8 mouse cellular contexts compared by ENCODE assay signal in genomic region chr10:81319330-81319699, GRCm38 (mm10). TPM values are rescaled to one million over a fixed set of nuclear protein-coding genes. Genes with fewer than 3 reads are reported as not detected.
A peak's percentile ranks its signal among the peaks of the same experiment; 100 is the strongest.
DNase-seq lines count a peak whose midpoint lies in the region; ATAC-seq lines count a peak whose summit lies in the region.

No protein-coding gene starts in this region.

- H3K9ac ChIP-seq in forebrain, embryonic 13.5 days, result peak overlapping the region; percentile 62
- peak overlapping the region; percentile 34 for H3K9ac ChIP-seq in limb, embryonic 11.5 days (ENCODE audit: low read length)
- H3K9ac ChIP-seq in stomach, embryonic 14.5 days (replicated peaks; ENCODE audit: low read depth, low read length), result peak overlapping the region; percentile 36; the same call in 1 of the 2 replicates

- H3K4me3 ChIP-seq in forebrain, embryonic 13.5 days, result peak overlapping the region; percentile 96
- H3K4me3 ChIP-seq in limb, embryonic 11.5 days (ENCODE audit: low read depth, low read length), result peak overlapping the region; percentile 95
- H3K4me3 ChIP-seq in stomach, embryonic 14.5 days (ENCODE audit: low read depth, low read length), result peak overlapping the region; percentile 94; the same call in 1 of the 2 replicates

- peak overlapping the region; percentile 85 for H3K4me2 ChIP-seq in forebrain, embryonic 13.5 days
- H3K4me2 ChIP-seq in limb, embryonic 11.5 days (ENCODE audit: low read depth, severe bottlenecking), result peak overlapping the region; percentile 71
- H3K4me2 ChIP-seq in stomach, embryonic 14.5 days (replicated peaks; ENCODE audit: low read depth, low read length), result peak overlapping the region; percentile 55

- peaks cover 42% of the 10 kb centered on the region for H3K4me1 ChIP-seq in forebrain, embryonic 13.5 days
- H3K4me1 ChIP-seq in limb, embryonic 11.5 days (ENCODE audit: control insufficient read depth, insufficient read depth, low read length), result peaks cover 32% of the 10 kb centered on the region
- peaks cover 29% of the 10 kb centered on the region for H3K4me1 ChIP-seq in stomach, embryonic 14.5 days (ENCODE audit: control insufficient read depth, insufficient read depth, low read length)

- DNase-seq in left cerebral cortex, postnatal 4 days, result peak; percentile 53
- no peak for DNase-seq in left cerebral cortex, adult 9 months (ENCODE audit: low spot score in 2 of 2)
- peak; percentile 32 for DNase-seq in adipocyte (ENCODE audit: low spot score)
- DNase-seq in limb, embryonic 11.5 days (ENCODE audit: low spot score), result peak; percentile 44
- no peak for DNase-seq in ovary, postnatal 36 days (ENCODE audit: low spot score)
- DNase-seq in c-Kit-positive CD71-positive TER-119-positive erythroid progenitor cells, embryonic 14.5 days (ENCODE audit: low spot score), result no peak

- H3K9me3 ChIP-seq in forebrain, embryonic 13.5 days (replicated peaks), result no peaks in the 10 kb centered on the region
- no peaks in the 10 kb centered on the region for H3K9me3 ChIP-seq in limb, embryonic 11.5 days (ENCODE audit: control insufficient read depth, low read length)
- no peaks in the 10 kb centered on the region for H3K9me3 ChIP-seq in stomach, embryonic 14.5 days (ENCODE audit: control insufficient read depth, low read depth, low read length)

- peaks cover 62% of the 10 kb centered on the region for H3K36me3 ChIP-seq in forebrain, embryonic 13.5 days (ENCODE audit: poor library complexity, severe bottlenecking)
- H3K36me3 ChIP-seq in limb, embryonic 11.5 days (ENCODE audit: control insufficient read depth, insufficient read depth, low read length), result peaks cover 23% of the 10 kb centered on the region
- H3K36me3 ChIP-seq in stomach, embryonic 14.5 days (ENCODE audit: control insufficient read depth, insufficient read depth, low read length), result peaks cover 51% of the 10 kb centered on the region

- H3K27me3 ChIP-seq in forebrain, embryonic 13.5 days, result no peaks in the 10 kb centered on the region
- H3K27me3 ChIP-seq in limb, embryonic 11.5 days (ENCODE audit: control insufficient read depth, insufficient read depth, low read length), result no peaks in the 10 kb centered on the region
- no peaks in the 10 kb centered on the region for H3K27me3 ChIP-seq in stomach, embryonic 14.5 days (ENCODE audit: control insufficient read depth, insufficient read depth, low read length)

- WGBS in forebrain, embryonic 13.5 days, result 42% methylated on average over 8 of the region's 8 CpGs
- WGBS in limb, embryonic 11.5 days, result 26% methylated on average over 8 of the region's 8 CpGs
- 38% methylated on average over 8 of the region's 8 CpGs for WGBS in stomach, embryonic 14.5 days

- intact Hi-C loops in left cerebral cortex, postnatal 4 days (cut with DNase I), result loop anchor here (2.0 kb wide), 1 partner anchor 27 kb away; the partner anchor contains the start of gene Pip5k1c

- H3K27ac ChIP-seq in forebrain, embryonic 13.5 days, result peak overlapping the region; percentile 88; the same call in 1 of the 2 replicates
- H3K27ac ChIP-seq in limb, embryonic 11.5 days (replicated peaks; ENCODE audit: low read depth, low read length), result peak overlapping the region; percentile 69; the same call in 1 of the 2 replicates
- H3K27ac ChIP-seq in stomach, embryonic 14.5 days (ENCODE audit: low read length), result peak overlapping the region; percentile 84

- no peak for ATAC-seq in forebrain, embryonic 13.5 days
- no peak for ATAC-seq in limb, embryonic 11.5 days (ENCODE audit: insufficient number of reproducible peaks, low FRiP score, low TSS enrichment, low read depth)
- no peak for ATAC-seq in stomach, embryonic 14.5 days (ENCODE audit: insufficient number of reproducible peaks, insufficient read depth, low FRiP score, low read depth)

RNA-seq across cellular contexts. Expression of gene Cactin, which starts 1.6 kb away (rescaled TPM):
- total RNA-seq in left cerebral cortex, postnatal 4 days (2021), result 10 to 100 TPM; 26.5 to 26.9 TPM
- 39.9 and 42.0 TPM in 2 replicates for polyA plus RNA-seq in forebrain, embryonic 13.5 days (2015; fragmentation: Nextera tagmentation; extraction: Ambion mirVana)
- polyA plus RNA-seq in limb, embryonic 11.5 days (2014; fragmentation: Nextera tagmentation; extraction: Ambion mirVana), result 35.9 and 40.0 TPM in 2 replicates
- 21.3 and 21.7 TPM in 2 replicates for polyA plus RNA-seq in stomach, embryonic 14.5 days (2014; fragmentation: Nextera tagmentation; extraction: Ambion mirVana)

RNA-seq across cellular contexts. Expression of gene Tbxa2r, which starts 9.2 kb away (rescaled TPM):
- 1 to 10 TPM; 1.6 to 2.0 TPM for total RNA-seq in left cerebral cortex, postnatal 4 days (2021)
- 2.6 and 3.8 TPM in 2 replicates for polyA plus RNA-seq in forebrain, embryonic 13.5 days (2015; fragmentation: Nextera tagmentation; extraction: Ambion mirVana)
- 1.7 and 1.8 TPM in 2 replicates for polyA plus RNA-seq in limb, embryonic 11.5 days (2014; fragmentation: Nextera tagmentation; extraction: Ambion mirVana)
- polyA plus RNA-seq in stomach, embryonic 14.5 days (2014; fragmentation: Nextera tagmentation; extraction: Ambion mirVana), result 23.1 and 23.4 TPM in 2 replicates

RNA-seq across cellular contexts. Expression of gene Gipc3, which starts 23.8 kb away (rescaled TPM):
- under 1 TPM; 0.12 to 0.28 TPM for total RNA-seq in left cerebral cortex, postnatal 4 days (2021)
- not detected in 2 replicates for polyA plus RNA-seq in forebrain, embryonic 13.5 days (2015; fragmentation: Nextera tagmentation; extraction: Ambion mirVana)
- not detected in 2 replicates for polyA plus RNA-seq in limb, embryonic 11.5 days (2014; fragmentation: Nextera tagmentation; extraction: Ambion mirVana)
- 0.07 TPM in 1 of 2 replicates, not detected in the other for polyA plus RNA-seq in stomach, embryonic 14.5 days (2014; fragmentation: Nextera tagmentation; extraction: Ambion mirVana)

RNA-seq across cellular contexts. Expression of gene Pip5k1c, which starts 26.6 kb away (rescaled TPM):
- 100 to 1,000 TPM; 295 to 304 TPM for total RNA-seq in left cerebral cortex, postnatal 4 days (2021)
- 73.1 and 87.2 TPM in 2 replicates for polyA plus RNA-seq in forebrain, embryonic 13.5 days (2015; fragmentation: Nextera tagmentation; extraction: Ambion mirVana)
- polyA plus RNA-seq in limb, embryonic 11.5 days (2014; fragmentation: Nextera tagmentation; extraction: Ambion mirVana), result 49.0 and 60.6 TPM in 2 replicates
- 50.1 and 51.4 TPM in 2 replicates for polyA plus RNA-seq in stomach, embryonic 14.5 days (2014; fragmentation: Nextera tagmentation; extraction: Ambion mirVana)

RNA-seq across cellular contexts. Expression of gene Tjp3, which starts 27.9 kb away (rescaled TPM):
- total RNA-seq in left cerebral cortex, postnatal 4 days (2021), result 1 to 10 TPM; 5.4 to 6.1 TPM
- 6.2 and 7.1 TPM in 2 replicates for polyA plus RNA-seq in forebrain, embryonic 13.5 days (2015; fragmentation: Nextera tagmentation; extraction: Ambion mirVana)
- 2.0 TPM in 2 replicates for polyA plus RNA-seq in limb, embryonic 11.5 days (2014; fragmentation: Nextera tagmentation; extraction: Ambion mirVana)
- polyA plus RNA-seq in stomach, embryonic 14.5 days (2014; fragmentation: Nextera tagmentation; extraction: Ambion mirVana), result 21.6 and 25.2 TPM in 2 replicates

Comparison
In these comparisons a context has a peak if more than half of its experiments do, and no peak if none do; other contexts are left out.
1. DNase-seq: peak in left cerebral cortex, postnatal 4 days (single experiment), adipocyte (single experiment) and limb, embryonic 11.5 days (single experiment); none in left cerebral cortex, adult 9 months (0 of 2), ovary, postnatal 36 days (single experiment) and c-Kit-positive CD71-positive TER-119-positive erythroid progenitor cells, embryonic 14.5 days (single experiment).
2. Peak in every context shown above with its lines, with median percentiles within 50 percentile points of each other: H3K27ac ChIP-seq, H3K4me2 ChIP-seq, H3K4me3 ChIP-seq and H3K9ac ChIP-seq.